In genomic region chr3:89058361-89058760, GRCm38 (mm10) we compare ENCODE assay signal across 10 mouse cellular contexts. TPM values are rescaled to one million over a fixed set of nuclear protein-coding genes. Genes with fewer than 3 reads are reported as not detected.
"Had no signal": no experiment of that assay in that cellular context is flagged by ENCODE, and none has a peak within 500 bp of the region (broad histone marks: within the 10 kb centered on the region; RNA-seq: fewer than 3 reads in every experiment).

No protein-coding gene starts in this region.

- ATAC-seq: liver, embryonic 12.5 days; midbrain, embryonic 13.5 days; midbrain, embryonic 16.5 days had no signal

- DNase-seq: kidney, adult 11 months; right cerebral cortex, postnatal 4 days had no signal

RNA-seq across cellular contexts. Expression of gene Gm43738, which starts 42.5 kb away (rescaled TPM):
- total RNA-seq: layer of hippocampus, adult 18-20 months; layer of hippocampus, postnatal 14 days; left cerebral cortex, postnatal 14 days; monocyte, adult 5-6 weeks; neutrophil, adult 5-6 weeks had no signal
